Mouse (Mus musculus) thymus, adult 2 months (tissue): ENCODE results near the gene Mcu. TPM values are rescaled to one million over a fixed set of nuclear protein-coding genes. Genes with fewer than 3 reads are reported as not detected.

Source experiments
- DNase-seq: peaks from one replicate; pipeline ENCODE4 v3.0.0; 2021
- H3K27ac ChIP-seq: fragments of 200-500 bp; 2 replicates; pipeline ENCODE4 v1.5.1; 2012; ENCODE audit warnings: low read length, control low read depth; ENCODE audit not compliant: control insufficient read depth, insufficient read depth
- H3K27me3 ChIP-seq: fragments of 200-500 bp; 2 replicates; pipeline ENCODE4 v1.6.1; 2012; ENCODE audit warnings: mild to moderate bottlenecking, low read length, moderate library complexity, mixed read lengths; ENCODE audit not compliant: control insufficient read depth, insufficient read depth
- H3K36me3 ChIP-seq: fragments of 200-500 bp; 2 replicates; pipeline ENCODE4 v1.6.1; 2012; ENCODE audit warnings: mild to moderate bottlenecking, low read length, moderate library complexity; ENCODE audit not compliant: control insufficient read depth, insufficient read depth
- H3K4me1 ChIP-seq: fragments of 200-500 bp; replicated peaks from 2 replicates; pipeline ENCODE4 v1.6.1; 2012; ENCODE audit warnings: low read length; ENCODE audit not compliant: control insufficient read depth, insufficient read depth
- H3K4me3 ChIP-seq: fragments of 200-500 bp; 2 replicates; pipeline ENCODE4 v1.5.1; 2012; ENCODE audit warnings: mild to moderate bottlenecking, low read length, control low read depth, moderate library complexity; ENCODE audit not compliant: control insufficient read depth, insufficient read depth
- CTCF ChIP-seq: fragments of 200-500 bp; IDR thresholded peaks from 2 replicates; pipeline ENCODE4 v1.5.1; 2012; ENCODE audit warnings: mild to moderate bottlenecking, control low read depth, low read length, moderate library complexity, borderline replicate concordance; ENCODE audit not compliant: control insufficient read depth, poor library complexity, insufficient read depth; ENCODE audit errors: extremely low read depth
- POLR2A ChIP-seq: fragments of 200-500 bp; IDR thresholded peaks from 2 replicates; pipeline ENCODE4 v1.6.1; 2012; ENCODE audit warnings: mild to moderate bottlenecking, low read length, control low read depth, moderate library complexity; ENCODE audit not compliant: control insufficient read depth, poor library complexity, insufficient read depth; ENCODE audit errors: extremely low read depth
- WGBS: fragments of 180-500 bp; shearing (Covaris S2); methylation state at CpG from one replicate; pipeline ENCODE4 v1.1.7; 2018; 5-methylcytosine and 5-hydroxymethylcytosine counted together
- polyA plus RNA-seq: library from polyadenylated mRNA; depleted of rRNA; stranded (reverse); fragments of >200 nt; gene quantifications from 2 replicates; pipeline ENCODE4 v1.2.3, GENCODE M21; 2012

Gene Mcu
- polyA plus RNA-seq, 1 experiment = 18.2 TPM

DNA sequence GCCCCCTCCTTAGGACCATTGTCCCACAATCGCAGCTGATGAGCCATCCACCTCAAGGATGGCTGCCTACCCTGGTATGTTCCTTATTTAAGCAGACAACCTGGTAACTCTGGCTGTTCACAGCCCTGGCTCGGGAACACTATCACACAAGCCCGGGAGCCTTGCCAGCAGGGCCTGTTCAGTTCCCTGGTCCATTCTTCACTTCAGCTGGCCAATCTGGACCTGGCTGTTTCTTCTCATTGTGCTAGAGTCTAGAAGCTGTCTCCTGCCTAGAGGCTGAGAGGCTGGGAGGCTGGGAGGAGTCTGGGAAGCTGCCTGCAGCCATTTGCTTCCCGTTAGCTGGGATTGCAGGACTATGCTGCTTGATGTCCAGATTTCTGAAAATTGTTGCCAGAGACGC lies 146.0 kb downstream of the Mcu start:
- no peak for TF ChIP-seq CTCF
- no peak for TF ChIP-seq POLR2A
- WGBS = 93% methylated on average over 5 of the region's 5 CpGs
- Histone ChIP-seq H3K27me3 (no peaks in the 10 kb centered on the region), H3K4me1 (no peaks in the 10 kb centered on the region), H3K4me3 (no peak overlapping the region), H3K27ac (no peak overlapping the region), H3K36me3 (no peaks in the 10 kb centered on the region)
- DNase-seq = no peak

DNA sequence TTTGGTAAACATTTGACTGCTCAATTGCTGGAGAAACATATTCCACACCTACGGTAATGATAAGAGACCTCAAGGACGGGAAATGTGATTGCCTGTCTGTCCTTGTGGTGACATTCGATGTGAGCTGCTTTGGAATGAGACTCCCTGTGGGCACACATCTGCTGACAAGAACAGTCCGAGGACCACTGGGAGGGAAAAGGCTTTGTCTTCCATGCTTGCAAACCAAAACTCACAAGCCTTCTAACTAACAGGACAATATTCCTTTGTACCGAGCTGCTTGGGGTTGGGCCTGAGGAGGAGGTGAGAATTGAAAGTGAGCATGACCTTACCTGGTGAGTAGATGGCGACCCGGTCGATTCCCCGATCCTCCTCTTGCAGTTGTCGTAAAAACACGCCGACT lies 149.2 kb downstream of the Mcu start:
- H3K36me3 ChIP-seq = no peaks in the 10 kb centered on the region
- H3K27ac ChIP-seq = no peak overlapping the region
- 97% methylated on average over 12 of the region's 12 CpGs for WGBS
- no peak for DNase-seq
- H3K4me3 ChIP-seq = no peak overlapping the region
- no peaks in the 10 kb centered on the region for H3K4me1 ChIP-seq
- TF ChIP-seq POLR2A = no peak
- no peak for TF ChIP-seq CTCF
- no peaks in the 10 kb centered on the region for H3K27me3 ChIP-seq

DNA sequence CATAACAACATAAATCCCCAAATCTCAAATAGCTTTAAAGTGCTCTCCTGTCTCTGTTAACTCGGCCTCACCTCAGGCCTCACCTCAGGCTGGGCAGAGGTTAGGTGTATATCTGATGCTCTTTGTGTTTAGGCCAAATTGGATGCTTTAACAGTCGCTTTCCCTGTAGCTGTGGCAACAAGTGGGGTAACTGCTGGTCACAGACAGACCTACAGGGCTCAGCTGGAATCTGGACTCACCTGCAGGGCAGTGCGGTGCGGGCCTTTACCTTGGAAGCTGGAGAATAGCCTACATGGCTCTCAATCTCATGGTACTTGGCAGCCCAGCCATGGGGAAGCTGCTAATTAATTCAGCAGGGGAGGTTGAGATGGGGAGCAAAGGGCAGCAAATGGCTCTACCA lies 149.9 kb downstream of the Mcu start:
- TF ChIP-seq CTCF (no peak), POLR2A (no peak)
- no peaks in the 10 kb centered on the region for H3K4me1 ChIP-seq
- no peak overlapping the region for H3K4me3 ChIP-seq
- H3K27ac ChIP-seq = no peak overlapping the region
- no peaks in the 10 kb centered on the region for H3K36me3 ChIP-seq
- H3K27me3 ChIP-seq = no peaks in the 10 kb centered on the region
- 96% methylated on average over 4 of the region's 4 CpGs for WGBS
- no peak for DNase-seq

DNA sequence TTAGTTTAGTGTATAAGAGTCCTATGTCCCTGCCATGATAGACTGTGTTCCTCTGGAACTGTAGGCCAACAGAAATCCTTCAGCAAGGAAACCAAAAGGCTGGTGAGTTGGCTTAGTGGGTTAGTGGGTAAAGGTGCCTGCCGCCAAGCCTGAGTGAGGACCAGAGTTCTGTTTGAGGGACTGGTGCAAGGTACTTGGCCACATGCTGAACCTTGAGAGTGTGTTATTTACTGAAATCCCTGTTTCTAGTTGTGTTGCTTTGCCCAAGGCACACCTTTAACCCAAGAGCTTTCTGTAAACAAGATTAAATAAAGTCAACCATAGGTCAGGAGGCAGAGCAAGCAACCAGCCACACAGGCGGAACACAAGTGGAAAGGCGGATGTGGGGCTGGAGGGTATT lies 150.9 kb downstream of the Mcu start:
- TF ChIP-seq POLR2A (no peak), CTCF (no peak)
- DNase-seq = no peak
- no peak overlapping the region for H3K27ac ChIP-seq
- H3K36me3 ChIP-seq = no peaks in the 10 kb centered on the region
- H3K4me3 ChIP-seq = no peak overlapping the region
- no peaks in the 10 kb centered on the region for H3K4me1 ChIP-seq
- H3K27me3 ChIP-seq = no peaks in the 10 kb centered on the region
- 94% methylated on average over 3 of the region's 3 CpGs for WGBS

DNA sequence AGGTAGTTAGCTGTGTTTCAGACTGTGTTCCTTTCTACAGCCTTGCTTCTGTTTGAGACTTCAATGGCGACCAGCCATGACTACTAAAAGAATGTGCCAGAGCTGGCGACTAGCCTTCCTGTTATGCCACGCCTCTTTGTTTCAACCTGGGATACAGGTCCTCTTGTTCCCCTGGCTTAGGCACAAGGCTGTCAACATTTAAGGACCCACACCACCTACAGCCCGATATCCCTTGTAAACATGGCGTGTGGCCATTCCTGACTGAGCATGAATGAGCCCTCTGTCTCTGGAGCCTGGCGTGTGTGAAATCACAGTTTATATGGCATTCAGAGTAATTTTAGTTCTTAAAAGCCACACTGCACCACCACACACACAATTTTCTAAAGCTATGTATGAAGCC lies 154.2 kb downstream of the Mcu start:
- Histone ChIP-seq H3K36me3 (no peaks in the 10 kb centered on the region), H3K4me1 (no peaks in the 10 kb centered on the region), H3K4me3 (no peak overlapping the region), H3K27ac (no peak overlapping the region), H3K27me3 (no peaks in the 10 kb centered on the region)
- no peak for DNase-seq
- no peak for TF ChIP-seq CTCF
- TF ChIP-seq POLR2A = no peak
- 97% methylated on average over 6 of the region's 6 CpGs for WGBS

DNA sequence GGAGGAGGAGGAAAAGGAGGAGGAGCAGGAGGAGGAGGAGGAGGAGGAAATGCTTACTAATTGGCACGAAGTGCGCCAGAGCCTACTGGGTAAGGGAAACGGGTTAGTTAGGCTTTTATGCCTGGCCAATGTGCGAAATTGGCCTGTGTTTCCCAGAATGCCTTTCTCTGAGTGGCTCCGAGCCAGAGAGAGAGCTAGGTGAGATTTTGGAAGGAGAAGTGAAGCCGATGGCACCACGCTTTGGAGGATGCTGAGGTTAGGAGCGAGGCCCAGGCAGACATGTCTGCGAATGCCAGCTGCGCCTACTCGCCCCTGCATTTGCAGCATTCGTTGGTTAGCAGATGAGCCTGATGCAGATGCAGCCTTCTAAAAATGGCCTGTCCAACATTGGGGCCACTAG lies 156.7 kb downstream of the Mcu start:
- Histone ChIP-seq H3K36me3 (no peaks in the 10 kb centered on the region), H3K27me3 (no peaks in the 10 kb centered on the region), H3K4me3 (no peak overlapping the region), H3K4me1 (no peaks in the 10 kb centered on the region), H3K27ac (no peak overlapping the region)
- no peak for DNase-seq
- 95% methylated on average over 12 of the region's 12 CpGs for WGBS
- TF ChIP-seq POLR2A (no peak), CTCF (no peak)

DNA sequence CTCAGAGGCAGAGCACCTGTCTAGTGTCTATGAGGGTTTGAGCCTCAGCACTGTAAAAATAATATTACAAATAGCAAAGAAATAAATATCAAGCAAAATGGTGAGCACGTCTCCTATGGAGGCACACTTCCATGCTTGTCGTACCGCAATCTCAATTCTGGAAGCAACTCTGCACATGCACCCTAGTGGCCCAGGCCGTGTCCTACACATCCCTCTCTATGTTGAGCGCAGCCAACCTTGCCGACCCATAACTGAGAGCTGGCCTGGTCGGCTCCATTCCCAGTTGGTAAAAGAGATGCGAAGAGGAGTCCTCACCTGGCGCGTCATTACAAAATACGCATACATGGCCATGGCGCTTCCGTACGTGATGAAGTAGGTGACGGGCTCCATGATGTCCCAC lies 161.9 kb downstream of the Mcu start:
- Histone ChIP-seq H3K4me1 (no peaks in the 10 kb centered on the region), H3K27ac (no peak overlapping the region; the same call in 1 of the 2 replicates), H3K36me3 (0 out of 2 replicates have a peak, but pooled peaks cover 4% of the 10 kb centered on the region), H3K4me3 (no peak overlapping the region), H3K27me3 (no peaks in the 10 kb centered on the region)
- TF ChIP-seq POLR2A (no peak), CTCF (no peak)
- 97% methylated on average over 15 of the region's 15 CpGs for WGBS
- no peak for DNase-seq
